Mouse (Mus musculus): ENCODE results near the gene Cntnap2.

DNA sequence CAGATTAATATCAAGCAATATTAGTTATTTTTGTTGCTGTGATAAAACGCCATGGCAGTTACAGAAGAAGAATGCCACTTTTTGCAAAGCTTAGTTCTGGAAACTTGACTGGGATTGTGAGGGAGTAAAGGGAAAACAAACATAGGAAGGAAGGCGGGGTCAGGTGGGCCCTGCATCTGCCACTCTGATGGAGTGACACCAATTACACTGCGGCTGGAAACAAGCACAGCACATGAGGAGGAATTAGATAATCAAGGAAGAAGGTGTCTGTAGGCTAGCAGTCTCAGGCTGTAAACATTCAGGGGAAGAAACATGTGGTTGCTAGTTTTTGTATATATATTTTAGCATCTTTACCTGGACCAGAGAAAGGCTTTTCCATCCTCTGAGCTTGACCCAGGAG is 2233.3 kb downstream of the Cntnap2 start:
- no peak for TF ChIP-seq POLR2A (IDR thresholded peaks at IDR 0.05; ENCODE audit: low read depth, low read length)
- no peak for TF ChIP-seq CTCF (conservative IDR thresholded peaks at IDR 0.05 in 1 of 2, IDR thresholded peaks at IDR 0.05 in 1 of 2; ENCODE audit: low read depth in 2 of 2, low read length in 2 of 2)
- TF ChIP-seq EP300 (IDR thresholded peaks at IDR 0.05; ENCODE audit: low read length) = no peak
- no peak for TF ChIP-seq SIN3A (IDR thresholded peaks at IDR 0.05; ENCODE audit: low read length)
- TF ChIP-seq ELF1 (IDR thresholded peaks at IDR 0.05; ENCODE audit: low read depth, low read length) = no peak
- TF ChIP-seq MEF2A (IDR thresholded peaks at IDR 0.05; ENCODE audit: borderline replicate concordance, low read depth, low read length) = no peak
- no peak for TF ChIP-seq NRF1 (IDR thresholded peaks at IDR 0.05; ENCODE audit: low read depth, low read length)
- TF ChIP-seq MXI1 (IDR thresholded peaks at IDR 0.05; ENCODE audit: low read depth, low read length) = no peak
- no peak for TF ChIP-seq TBP (conservative IDR thresholded peaks at IDR 0.05; ENCODE audit: low read depth, low read length)
- TF ChIP-seq ZKSCAN1 (IDR thresholded peaks at IDR 0.05; ENCODE audit: borderline replicate concordance, low read depth, low read length) = no peak
- no peak for TF ChIP-seq USF1 (IDR thresholded peaks at IDR 0.05; ENCODE audit: low read depth, low read length)
- no peak for TF ChIP-seq MAX (IDR thresholded peaks at IDR 0.05; ENCODE audit: low read length)
- no peak for TF ChIP-seq UBTF (IDR thresholded peaks at IDR 0.05; ENCODE audit: low read depth, low read length)
